Mouse (Mus musculus): ENCODE measurements around the gene Aloxe3. TPM values are rescaled to one million over a fixed set of nuclear protein-coding genes. Genes with fewer than 3 reads are reported as not detected.

Aloxe3 gene
- total and polyA plus RNA-seq, 3 experiments, result 0.13 to 0.23 TPM; not detected in 1

- dilution Hi-C loops (cut with MboI; ENCODE audit: extremely low pct_ligation_motif_present, extremely low pct_unique_long_range_greater_than_20kb, low sequenced_read_pairs), result no loop called here
- Histone ChIP-seq H3K9me3 (replicated peaks; ENCODE audit: low read length) (no peaks in the 10 kb centered on the region), H3K27me3 (replicated peaks) (peaks cover 68% of the 10 kb centered on the region), H3K9ac (ENCODE audit: insufficient read depth, low read depth) (no peak overlapping the region), H3K36me3 (replicated peaks in 1 of 2; ENCODE audit: control insufficient read depth in 1 of 2, insufficient read depth in 1 of 2, low read length in 1 of 2) (no peaks in the 10 kb centered on the region), H3K27ac (ENCODE audit: insufficient read depth, low read depth) (no peak overlapping the region), H3K4me1 (ENCODE audit: control insufficient read depth in 1 of 2, insufficient read depth in 2 of 2) (peaks cover 3 to 39% of the 10 kb centered on the region in 2 experiments), H3K79me2 (replicated peaks; ENCODE audit: control insufficient read depth, extremely low read depth, insufficient read depth, poor library complexity, severe bottlenecking) (no peaks in the 10 kb centered on the region), H3K4me2 (ENCODE audit: insufficient read depth, low read depth, poor library complexity, severe bottlenecking) (no peak overlapping the region), H3K4me3 (replicated peaks in 1 of 3; ENCODE audit: low read depth in 2 of 3, low read length in 2 of 3, poor library complexity in 1 of 3) (peak overlapping the region in 2 of 3 experiments; percentile 69 to 97)
- in situ Hi-C loops (cut with MboI; ENCODE audit: low pct_ligation_motif_present, low pct_unique_long_range_greater_than_20kb, low sequenced_read_pairs), result no loop called here
- TF ChIP-seq MAFK (IDR thresholded peaks at IDR 0.05; ENCODE audit: insufficient replicate concordance, low read length) (peak; percentile 74; the same call in 1 of the 2 replicates), ELF1 (IDR thresholded peaks at IDR 0.05; ENCODE audit: low read depth, low read length) (peak; percentile 88), TBP (conservative IDR thresholded peaks at IDR 0.05; ENCODE audit: low read depth, low read length) (peak; percentile 99), ZC3H11A (IDR thresholded peaks at IDR 0.05; ENCODE audit: low read depth, low read length) (no peak), MAZ (IDR thresholded peaks at IDR 0.05; ENCODE audit: low read depth, low read length) (no peak)
- no peak for DNase-seq (ENCODE audit: extremely low read depth)
Observed at GRCm38 (mm10) chr11:69124498-69124847, 1.2 kb upstream of the Aloxe3 start.

- Histone ChIP-seq H3K4me2 (ENCODE audit: insufficient read depth, low read depth, poor library complexity, severe bottlenecking) (peak overlapping the region; percentile 89), H3K4me3 (replicated peaks in 1 of 3; ENCODE audit: low read depth in 2 of 3, low read length in 2 of 3, poor library complexity in 1 of 3) (peak overlapping the region; percentile 62 to 78 (median 65)), H3K4me1 (ENCODE audit: control insufficient read depth in 1 of 2, insufficient read depth in 2 of 2) (peaks cover 3 to 31% of the 10 kb centered on the region in 2 experiments), H3K9ac (ENCODE audit: insufficient read depth, low read depth) (peak overlapping the region; percentile 51; the same call in 1 of the 2 replicates), H3K36me3 (replicated peaks in 1 of 2; ENCODE audit: control insufficient read depth in 1 of 2, insufficient read depth in 1 of 2, low read length in 1 of 2) (no peaks in the 10 kb centered on the region), H3K79me2 (replicated peaks; ENCODE audit: control insufficient read depth, extremely low read depth, insufficient read depth, poor library complexity, severe bottlenecking) (no peaks in the 10 kb centered on the region), H3K27ac (ENCODE audit: insufficient read depth, low read depth) (peak overlapping the region; percentile 31), H3K9me3 (replicated peaks; ENCODE audit: low read length) (no peaks in the 10 kb centered on the region), H3K27me3 (replicated peaks) (peaks cover 68% of the 10 kb centered on the region)
- dilution Hi-C loops (cut with MboI; ENCODE audit: extremely low pct_ligation_motif_present, extremely low pct_unique_long_range_greater_than_20kb, low sequenced_read_pairs) (no loop called here), in situ Hi-C loops (cut with MboI; ENCODE audit: low pct_ligation_motif_present, low pct_unique_long_range_greater_than_20kb, low sequenced_read_pairs) (no loop called here)
- peak; percentile 32 to 92; a peak in 3 of 4 replicates for TF ChIP-seq CTCF (conservative IDR thresholded peaks at IDR 0.05 in 1 of 2, IDR thresholded peaks at IDR 0.05 in 1 of 2; ENCODE audit: low read depth in 2 of 2, low read length in 2 of 2)
- peak; percentile 22 for TF ChIP-seq USF2 (conservative IDR thresholded peaks at IDR 0.05; ENCODE audit: low read depth, low read length)
- peak; percentile 99 for TF ChIP-seq MAFK (IDR thresholded peaks at IDR 0.05; ENCODE audit: insufficient replicate concordance, low read length)
- TF ChIP-seq MEF2A (IDR thresholded peaks at IDR 0.05; ENCODE audit: borderline replicate concordance, low read depth, low read length), result peak; percentile 73
- no peak for TF ChIP-seq UBTF (IDR thresholded peaks at IDR 0.05; ENCODE audit: low read depth, low read length)
- peak; percentile 72 for TF ChIP-seq SMC3 (IDR thresholded peaks at IDR 0.05; ENCODE audit: low read depth, low read length)
- peak; percentile 88 for TF ChIP-seq BHLHE40 (IDR thresholded peaks at IDR 0.05; ENCODE audit: low read depth, low read length)
- no peak for TF ChIP-seq ZKSCAN1 (IDR thresholded peaks at IDR 0.05; ENCODE audit: borderline replicate concordance, low read depth, low read length)
- peak; percentile 93 for TF ChIP-seq E2F4 (IDR thresholded peaks at IDR 0.05; ENCODE audit: insufficient replicate concordance, low read depth, low read length)
- TF ChIP-seq CHD1 (IDR thresholded peaks at IDR 0.05; ENCODE audit: low read depth, low read length), result no peak
- no peak; the same call in 1 of the 2 replicates for TF ChIP-seq JUND (conservative IDR thresholded peaks at IDR 0.05; ENCODE audit: low read depth, low read length)
- peak; percentile 32; the same call in 1 of the 2 replicates for TF ChIP-seq MYC (IDR thresholded peaks at IDR 0.05; ENCODE audit: low read depth, low read length)
- peak; percentile 99 for TF ChIP-seq TBP (conservative IDR thresholded peaks at IDR 0.05; ENCODE audit: low read depth, low read length)
- no peak for TF ChIP-seq SIN3A (IDR thresholded peaks at IDR 0.05; ENCODE audit: low read length)
- TF ChIP-seq PAX5 (IDR thresholded peaks at IDR 0.05; ENCODE audit: low read length), result no peak
- TF ChIP-seq ZNF384 (IDR thresholded peaks at IDR 0.05; ENCODE audit: low read depth, low read length), result peak; percentile 97
- TF ChIP-seq MXI1 (IDR thresholded peaks at IDR 0.05; ENCODE audit: low read depth, low read length), result peak; percentile 84
- peak; percentile 91 for TF ChIP-seq KAT2A (IDR thresholded peaks at IDR 0.05; ENCODE audit: insufficient replicate concordance, low read length)
- peak; percentile 72 for TF ChIP-seq NRF1 (IDR thresholded peaks at IDR 0.05; ENCODE audit: low read depth, low read length)
- peak; percentile 99 for TF ChIP-seq ELF1 (IDR thresholded peaks at IDR 0.05; ENCODE audit: low read depth, low read length)
- TF ChIP-seq ETS1 (conservative IDR thresholded peaks at IDR 0.05; ENCODE audit: low read depth, low read length), result 0 out of 2 replicates have a peak, but pooled peaks have one; percentile 25
- peak; percentile 76; the same call in 1 of the 2 replicates for TF ChIP-seq MAX (IDR thresholded peaks at IDR 0.05; ENCODE audit: low read length)
- TF ChIP-seq IRF4 (IDR thresholded peaks at IDR 0.05; ENCODE audit: low read depth, low read length), result no peak
- peak; percentile 79 for TF ChIP-seq RAD21 (IDR thresholded peaks at IDR 0.05; ENCODE audit: low read depth, low read length)
- peak; percentile 96 for DNase-seq (ENCODE audit: extremely low read depth)
Observed at GRCm38 (mm10) chr11:69125041-69125851, 450 bp upstream of the Aloxe3 start.

All from CH12.LX (cell line).